Mouse (Mus musculus) hindbrain, embryonic 15.5 days (tissue): ENCODE measurements at regions not wholly inside any gene's neighbourhood (a gene's known extent, or its start where the extent isn't known, plus 50 kb on each side); places are given as distances from the start of the nearest gene placed in this dataset.

Experiments used
- ATAC-seq: fragments of 200-750 bp; cut with Nextera tagmentation; 2 replicates; pipeline ENCODE4 v1.8.0; 2017; ENCODE audit warnings: low read depth, moderate number of reproducible peaks, moderate TSS enrichment; ENCODE audit not compliant: low FRiP score
- H3K27ac ChIP-seq: fragments of 300-500 bp; sonication (generic); replicated peaks from 2 replicates; pipeline ENCODE4 v1.5.1; 2015; ENCODE audit warnings: mild to moderate bottlenecking, inconsistent platforms
- H3K27me3 ChIP-seq: fragments of 300-500 bp; sonication (generic); 2 replicates; pipeline ENCODE4 v1.6.1; 2015; ENCODE audit warnings: control low read depth, inconsistent platforms
- H3K36me3 ChIP-seq: fragments of 300-500 bp; sonication (generic); 2 replicates; pipeline ENCODE4 v1.6.1; 2015; ENCODE audit warnings: control low read depth, inconsistent platforms
- H3K4me1 ChIP-seq: fragments of 300-500 bp; sonication (generic); replicated peaks from 2 replicates; pipeline ENCODE4 v1.6.1; 2015; ENCODE audit warnings: control low read depth, inconsistent platforms
- H3K4me2 ChIP-seq: fragments of 300-500 bp; sonication (generic); 2 replicates; pipeline ENCODE4 v1.6.1; 2015; ENCODE audit warnings: moderate library complexity, mild to moderate bottlenecking, inconsistent platforms
- H3K4me3 ChIP-seq: fragments of 300-500 bp; sonication (generic); 2 replicates; pipeline ENCODE4 v1.5.1; 2015; ENCODE audit warnings: mild to moderate bottlenecking, inconsistent platforms
- H3K9ac ChIP-seq: fragments of 300-500 bp; sonication (generic); 2 replicates; pipeline ENCODE4 v1.6.1; 2015; ENCODE audit warnings: inconsistent platforms
- H3K9me3 ChIP-seq: fragments of 300-500 bp; sonication (generic); 2 replicates; pipeline ENCODE4 v1.6.1; 2016; ENCODE audit warnings: control low read depth, inconsistent platforms
- WGBS: fragments of 180-500 bp; shearing (Covaris S2); methylation state at CpG from one replicate; pipeline ENCODE4 v1.1.7; 2015; 5-methylcytosine and 5-hydroxymethylcytosine counted together

DNA sequence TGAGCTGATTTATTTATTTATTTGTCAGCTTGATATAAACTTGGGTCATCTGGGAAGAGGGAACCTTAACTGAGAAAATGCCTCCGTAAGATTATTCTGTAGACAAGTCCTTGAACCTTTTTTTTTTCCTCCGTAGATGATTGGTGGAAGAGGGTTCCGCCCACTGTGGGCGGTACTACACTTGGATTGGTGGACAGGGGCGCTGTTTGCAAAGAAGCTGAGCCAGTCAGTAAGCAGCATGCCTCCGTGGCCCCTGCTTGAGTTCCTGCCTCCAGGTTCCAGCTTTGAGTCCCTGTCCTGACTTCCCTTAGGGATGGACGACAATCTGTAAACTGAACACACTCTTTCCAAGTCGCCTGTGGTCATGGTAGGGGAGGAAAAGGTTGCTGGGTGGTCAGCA is 259.4 kb upstream of the Sulf2 start:
- no peak overlapping the region for H3K4me3 ChIP-seq
- 0 out of 2 replicates have a peak overlapping the region, but pooled peaks have one; percentile 38 for H3K27ac ChIP-seq
- H3K9ac ChIP-seq, result no peak overlapping the region
- 0 out of 2 replicates have a peak, but pooled peaks cover 8% of the 10 kb centered on the region for H3K27me3 ChIP-seq
- H3K4me2 ChIP-seq, result no peak overlapping the region
- 88% methylated on average over 8 of the region's 8 CpGs for WGBS
- no peaks in the 10 kb centered on the region for H3K36me3 ChIP-seq
- no peak for ATAC-seq
- H3K9me3 ChIP-seq, result no peaks in the 10 kb centered on the region
- H3K4me1 ChIP-seq, result peaks cover 43% of the 10 kb centered on the region

- Histone ChIP-seq H3K9me3 (no peaks in the 10 kb centered on the region), H3K27ac (peak overlapping the region; percentile 63), H3K9ac (no peak overlapping the region), H3K4me3 (no peak overlapping the region), H3K36me3 (no peaks in the 10 kb centered on the region), H3K27me3 (0 out of 2 replicates have a peak, but pooled peaks cover 5% of the 10 kb centered on the region), H3K4me1 (peaks cover 36% of the 10 kb centered on the region), H3K4me2 (no peak overlapping the region)
- peak; percentile 43 for ATAC-seq
- 22% methylated on average over 17 of the region's 17 CpGs for WGBS
Observed at GRCm38 (mm10) chr2:166412031-166412858, 256.8 kb upstream of the Sulf2 start.

GRCm38 (mm10) chr2:166409391-166409790 is 253.9 kb upstream of the Sulf2 start:
- H3K4me1 ChIP-seq, result peaks cover 40% of the 10 kb centered on the region
- no peaks in the 10 kb centered on the region for H3K9me3 ChIP-seq
- H3K9ac ChIP-seq, result no peak overlapping the region
- 95% methylated on average over 5 of the region's 5 CpGs for WGBS
- H3K27ac ChIP-seq, result no peak overlapping the region
- H3K27me3 ChIP-seq, result 0 out of 2 replicates have a peak, but pooled peaks cover 3% of the 10 kb centered on the region
- H3K4me2 ChIP-seq, result no peak overlapping the region
- ATAC-seq, result no peak
- H3K36me3 ChIP-seq, result no peaks in the 10 kb centered on the region
- H3K4me3 ChIP-seq, result no peak overlapping the region

DNA sequence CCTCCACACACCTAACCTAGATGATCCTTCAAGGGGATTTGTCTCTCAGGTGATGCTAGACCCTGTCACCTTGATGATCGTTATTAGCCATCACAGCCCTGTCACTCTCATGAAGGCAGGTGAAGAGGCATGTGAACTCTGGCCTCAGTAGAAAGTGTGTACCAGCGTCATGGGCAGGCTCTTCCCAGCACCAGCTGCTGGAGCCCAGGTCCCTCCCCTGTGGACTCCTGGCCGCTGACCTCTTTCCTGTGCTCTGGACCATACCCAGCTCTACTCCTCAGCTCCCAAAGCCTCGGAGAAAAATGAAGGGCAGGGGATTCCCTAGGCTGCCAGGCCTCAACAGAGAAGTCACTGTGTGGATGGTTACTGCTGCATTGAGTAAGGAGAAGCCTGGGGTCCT is 253.3 kb upstream of the Sulf2 start:
- no peaks in the 10 kb centered on the region for H3K36me3 ChIP-seq
- WGBS, result 94% methylated on average over 4 of the region's 4 CpGs

GRCm38 (mm10) chr2:166408009-166408408 is 252.5 kb upstream of the Sulf2 start:
- Histone ChIP-seq H3K9me3 (no peaks in the 10 kb centered on the region), H3K27ac (no peak overlapping the region), H3K4me2 (no peak overlapping the region), H3K4me3 (no peak overlapping the region), H3K36me3 (no peaks in the 10 kb centered on the region), H3K4me1 (peaks cover 46% of the 10 kb centered on the region), H3K9ac (no peak overlapping the region), H3K27me3 (0 out of 2 replicates have a peak, but pooled peaks cover 3% of the 10 kb centered on the region)
- ATAC-seq, result no peak
- 39% methylated on average over 16 of the region's 16 CpGs for WGBS

More for the DNA sequence above, 253.3 kb upstream of the Sulf2 start:
- Histone ChIP-seq H3K9me3 (no peaks in the 10 kb centered on the region), H3K4me3 (no peak overlapping the region), H3K9ac (no peak overlapping the region), H3K27ac (no peak overlapping the region), H3K4me1 (peaks cover 40% of the 10 kb centered on the region), H3K4me2 (no peak overlapping the region), H3K27me3 (0 out of 2 replicates have a peak, but pooled peaks cover 3% of the 10 kb centered on the region)
- ATAC-seq, result no peak

DNA sequence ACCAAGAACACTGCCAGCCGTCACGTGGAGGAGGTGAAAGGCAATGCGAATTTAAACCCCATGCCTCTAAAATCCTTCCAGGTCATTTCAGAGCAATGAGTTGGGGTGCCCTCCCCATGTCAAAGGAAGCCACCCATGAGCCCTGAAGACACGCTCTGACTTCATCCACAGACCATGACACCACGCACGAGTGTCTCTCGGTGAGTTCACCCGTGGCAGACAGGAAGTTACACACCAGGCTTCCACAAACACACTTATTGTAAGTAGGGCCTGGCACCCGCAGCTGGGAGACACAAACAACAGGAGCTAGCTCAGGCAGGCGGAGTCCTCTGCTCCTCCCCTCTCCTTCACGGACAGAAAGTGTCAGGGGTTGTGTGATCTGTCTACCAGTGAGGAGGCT is 251.4 kb upstream of the Sulf2 start:
- no peaks in the 10 kb centered on the region for H3K36me3 ChIP-seq
- H3K27me3 ChIP-seq, result 0 out of 2 replicates have a peak, but pooled peaks cover 5% of the 10 kb centered on the region
- ATAC-seq, result no peak
- H3K4me2 ChIP-seq, result no peak overlapping the region
- peaks cover 36% of the 10 kb centered on the region for H3K4me1 ChIP-seq
- WGBS, result 81% methylated on average over 11 of the region's 11 CpGs
- H3K9me3 ChIP-seq, result no peaks in the 10 kb centered on the region
- no peak overlapping the region for H3K27ac ChIP-seq
- no peak overlapping the region for H3K9ac ChIP-seq
- no peak overlapping the region for H3K4me3 ChIP-seq

DNA sequence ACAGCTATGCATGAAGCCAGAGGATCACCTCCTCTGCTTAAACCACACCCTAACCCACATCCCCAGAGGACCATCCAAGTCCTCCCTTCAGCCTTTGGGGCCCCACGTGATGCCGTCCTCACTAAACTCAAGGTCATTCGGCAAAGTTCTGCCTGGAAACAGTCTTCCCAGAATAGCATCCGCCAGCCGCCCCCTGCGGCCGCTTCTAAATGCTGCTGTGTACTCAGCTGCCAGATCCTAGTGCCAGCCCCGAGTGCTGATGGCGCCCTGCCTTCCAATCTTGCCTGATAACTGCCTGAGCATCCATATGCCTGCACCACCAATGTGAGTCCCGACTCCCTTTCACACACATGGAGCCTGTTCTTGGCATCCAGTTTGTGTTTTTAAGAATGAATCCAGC is 247.9 kb upstream of the Sulf2 start:
- H3K4me2 ChIP-seq, result no peak overlapping the region
- peak overlapping the region; percentile 31; the same call in 1 of the 2 replicates for H3K27ac ChIP-seq
- no peak for ATAC-seq
- no peak overlapping the region for H3K9ac ChIP-seq
- no peaks in the 10 kb centered on the region for H3K36me3 ChIP-seq
- peaks cover 43% of the 10 kb centered on the region for H3K4me1 ChIP-seq
- H3K4me3 ChIP-seq, result no peak overlapping the region
- H3K27me3 ChIP-seq, result 0 out of 2 replicates have a peak, but pooled peaks cover 3% of the 10 kb centered on the region
- WGBS, result 63% methylated on average over 10 of the region's 10 CpGs
- H3K9me3 ChIP-seq, result no peaks in the 10 kb centered on the region

DNA sequence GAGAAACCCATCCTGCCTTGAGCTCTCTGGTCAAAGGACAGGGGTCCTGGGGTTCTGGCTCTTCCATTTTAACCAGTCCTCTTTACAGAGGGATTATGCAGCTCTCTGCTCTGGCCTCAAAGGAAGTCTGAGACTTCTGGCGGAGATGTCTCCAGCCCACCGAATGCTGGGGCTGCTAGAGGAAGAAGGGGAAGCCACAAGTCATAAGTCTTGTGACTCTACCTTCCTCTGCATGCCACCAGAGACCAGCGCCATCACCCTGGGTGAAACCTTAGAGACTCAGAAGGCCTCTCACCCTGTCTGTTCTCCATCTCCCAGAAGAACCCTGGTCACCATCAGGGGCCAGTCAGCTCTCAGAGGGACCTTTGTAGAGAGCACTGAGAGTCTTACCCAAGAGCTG is 246.4 kb upstream of the Sulf2 start:
- 90% methylated on average over 3 of the region's 3 CpGs for WGBS
- no peaks in the 10 kb centered on the region for H3K36me3 ChIP-seq
- no peak for ATAC-seq

DNA sequence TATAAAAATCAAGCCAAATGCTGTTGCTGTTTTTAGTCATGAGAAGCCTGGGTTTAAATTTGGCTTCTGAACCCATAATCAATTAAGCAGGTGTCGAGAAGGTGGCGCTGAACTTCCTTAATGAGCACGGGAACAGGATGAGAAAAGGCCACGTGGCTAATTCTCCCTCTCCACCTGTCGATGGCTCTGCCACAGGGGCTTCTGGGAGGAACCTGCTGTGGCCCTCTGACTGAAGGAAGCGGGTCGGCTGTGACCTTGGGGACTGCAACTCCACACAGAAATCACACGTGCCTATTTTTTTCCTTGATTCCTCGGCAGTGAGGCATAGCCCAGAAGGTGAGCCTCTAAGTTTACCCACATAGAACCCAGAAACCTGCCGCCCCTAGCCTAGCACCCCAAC is 244.8 kb upstream of the Sulf2 start:
- no peak overlapping the region for H3K4me3 ChIP-seq
- 59% methylated on average over 10 of the region's 10 CpGs for WGBS
- no peak for ATAC-seq
- H3K36me3 ChIP-seq, result no peaks in the 10 kb centered on the region
- H3K4me2 ChIP-seq, result no peak overlapping the region
- H3K9me3 ChIP-seq, result no peaks in the 10 kb centered on the region
- H3K9ac ChIP-seq, result no peak overlapping the region
- H3K4me1 ChIP-seq, result peaks cover 25% of the 10 kb centered on the region
- H3K27ac ChIP-seq, result no peak overlapping the region
- 0 out of 2 replicates have a peak, but pooled peaks cover 3% of the 10 kb centered on the region for H3K27me3 ChIP-seq

More for the DNA sequence above, 246.4 kb upstream of the Sulf2 start:
- Histone ChIP-seq H3K4me2 (no peak overlapping the region), H3K27ac (no peak overlapping the region), H3K9ac (no peak overlapping the region), H3K9me3 (no peaks in the 10 kb centered on the region), H3K4me1 (peaks cover 37% of the 10 kb centered on the region), H3K27me3 (0 out of 2 replicates have a peak, but pooled peaks cover 3% of the 10 kb centered on the region), H3K4me3 (no peak overlapping the region)

GRCm38 (mm10) chr2:166399140-166399830 is 243.8 kb upstream of the Sulf2 start:
- H3K9me3 ChIP-seq, result no peaks in the 10 kb centered on the region
- H3K27ac ChIP-seq, result no peak overlapping the region
- ATAC-seq, result no peak
- H3K4me2 ChIP-seq, result no peak overlapping the region
- H3K4me1 ChIP-seq, result peaks cover 33% of the 10 kb centered on the region
- no peak overlapping the region for H3K4me3 ChIP-seq
- no peak overlapping the region for H3K9ac ChIP-seq
- H3K36me3 ChIP-seq, result no peaks in the 10 kb centered on the region
- H3K27me3 ChIP-seq, result 0 out of 2 replicates have a peak, but pooled peaks cover 3% of the 10 kb centered on the region
- 25% methylated on average over 6 of the region's 6 CpGs for WGBS

DNA sequence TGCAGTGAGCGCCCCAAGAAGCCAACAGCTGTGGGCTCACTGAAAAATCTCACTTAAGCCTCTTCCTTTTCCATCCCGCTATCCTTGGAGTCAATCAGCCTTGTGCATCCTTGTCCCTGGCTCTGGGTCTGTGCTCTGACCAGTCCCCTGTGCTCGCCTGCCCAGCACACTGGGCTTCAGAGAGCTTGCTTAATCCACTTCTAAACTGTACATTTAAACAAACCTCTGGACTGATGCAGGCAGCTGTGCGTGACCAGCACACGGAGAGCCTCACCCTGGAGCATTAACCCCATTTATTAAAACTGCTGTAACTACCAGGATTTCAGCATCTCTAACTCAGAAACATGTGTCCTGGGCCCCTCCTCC is 243.3 kb upstream of the Sulf2 start:
- ATAC-seq, result no peak
- no peak overlapping the region for H3K4me2 ChIP-seq
- H3K9ac ChIP-seq, result no peak overlapping the region
- peaks cover 35% of the 10 kb centered on the region for H3K4me1 ChIP-seq
- no peak overlapping the region for H3K4me3 ChIP-seq
- H3K36me3 ChIP-seq, result no peaks in the 10 kb centered on the region
- 69% methylated on average over 5 of the region's 5 CpGs for WGBS
- H3K27ac ChIP-seq, result no peak overlapping the region
- no peaks in the 10 kb centered on the region for H3K9me3 ChIP-seq
- 0 out of 2 replicates have a peak, but pooled peaks cover 3% of the 10 kb centered on the region for H3K27me3 ChIP-seq

GRCm38 (mm10) chr2:166398156-166398555 is 242.7 kb upstream of the Sulf2 start:
- Histone ChIP-seq H3K9me3 (no peaks in the 10 kb centered on the region), H3K36me3 (no peaks in the 10 kb centered on the region), H3K4me3 (no peak overlapping the region), H3K27me3 (0 out of 2 replicates have a peak, but pooled peaks cover 3% of the 10 kb centered on the region), H3K9ac (no peak overlapping the region), H3K4me2 (no peak overlapping the region), H3K4me1 (peaks cover 29% of the 10 kb centered on the region), H3K27ac (no peak overlapping the region)
- 84% methylated on average over 10 of the region's 10 CpGs for WGBS
- ATAC-seq, result no peak
